Mouse (Mus musculus) heart, embryonic 14.5 days (tissue): ENCODE data around the gene Nkx2-5. TPM values are rescaled to one million over a fixed set of nuclear protein-coding genes. Genes with fewer than 3 reads are reported as not detected.

Experiments
- polyA plus RNA-seq: library from polyadenylated mRNA; unstranded; fragments of >200 nt; fragmentation: Nextera tagmentation; extraction: Ambion mirVana; gene quantifications from 2 replicates; pipeline ENCODE4 v1.2.1, GENCODE M21; 2014

Nkx2-5 gene
- polyA plus RNA-seq, 1 experiment from 2014 or later, result 177 TPM

Other genes starting within 250 kb of the Nkx2-5 start
- 227 and 228 TPM in 2 replicates for gene Atp6v0e, start 181.8 kb downstream of the Nkx2-5 start, polyA plus RNA-seq
- 6.8 and 8.3 TPM in 2 replicates for gene Crebrf, start 129.4 kb downstream of the Nkx2-5 start, polyA plus RNA-seq
- gene Bnip1, start 63.9 kb downstream of the Nkx2-5 start, polyA plus RNA-seq, result 52.9 and 54.9 TPM in 2 replicates
- 4.2 and 5.0 TPM in 2 replicates for gene Kifc5b, start 72.1 kb upstream of the Nkx2-5 start, polyA plus RNA-seq
- 5.2 and 8.0 TPM in 2 replicates for gene Phf1, start 88.0 kb upstream of the Nkx2-5 start, polyA plus RNA-seq
- gene Cuta, start 94.6 kb upstream of the Nkx2-5 start, polyA plus RNA-seq, result 156 and 173 TPM in 2 replicates
- 1.5 TPM in 2 replicates for gene Syngap1, start 96.2 kb upstream of the Nkx2-5 start, polyA plus RNA-seq
- 6.8 TPM in 2 replicates for gene Zbtb9, start 128.2 kb upstream of the Nkx2-5 start, polyA plus RNA-seq
- gene Bak1, start 184.0 kb upstream of the Nkx2-5 start, polyA plus RNA-seq, result 8.2 and 10.5 TPM in 2 replicates
- gene Itpr3, start 212.3 kb upstream of the Nkx2-5 start, polyA plus RNA-seq, result 1.7 TPM in 2 replicates